Mouse (Mus musculus) brown adipose tissue, adult 24 weeks (tissue): ENCODE results near the gene Pkm. TPM values are rescaled to one million over a fixed set of nuclear protein-coding genes. Genes with fewer than 3 reads are reported as not detected.

Experiments
- H3K27ac ChIP-seq: fragments of 200-500 bp; replicated peaks from 2 replicates; pipeline ENCODE4 v1.5.1; 2012; ENCODE audit warnings: low read depth, mild to moderate bottlenecking, low read length
- H3K4me1 ChIP-seq: fragments of 200-500 bp; 2 replicates; pipeline ENCODE4 v1.6.1; 2012; ENCODE audit warnings: low read length, mixed read lengths; ENCODE audit not compliant: control insufficient read depth, insufficient read depth, insufficient read length
- H3K4me3 ChIP-seq: fragments of 200-500 bp; 2 replicates; pipeline ENCODE4 v1.5.1; 2012; ENCODE audit warnings: low read depth, mild to moderate bottlenecking, low read length, moderate library complexity; ENCODE audit not compliant: insufficient read depth
- polyA plus RNA-seq: library from polyadenylated mRNA; stranded (reverse); fragments of >200 nt; gene quantifications from 2 replicates; pipeline ENCODE4 v1.2.4, GENCODE M21; 2012; ENCODE audit not compliant: missing spikeins, insufficient read depth, insufficient read length

Gene Pkm
- polyA plus RNA-seq, 1 experiment: 1,933 TPM

GRCm38 (mm10) chr9:59659036-59660026, 3.2 kb downstream of the Pkm start:
- H3K4me1 ChIP-seq: peaks cover 18% of the 10 kb centered on the region
- H3K4me3 ChIP-seq: peak overlapping the region; percentile 14; the same call in 1 of the 2 replicates
- peak overlapping the region; percentile 79 for H3K27ac ChIP-seq

GRCm38 (mm10) chr9:59660421-59660820, 4.3 kb downstream of the Pkm start:
- Histone ChIP-seq H3K27ac (peak overlapping the region; percentile 79), H3K4me1 (peaks cover 21% of the 10 kb centered on the region), H3K4me3 (peak overlapping the region; percentile 25)

- Histone ChIP-seq H3K27ac (peak overlapping the region; percentile 79), H3K4me1 (peaks cover 21% of the 10 kb centered on the region), H3K4me3 (peak overlapping the region; percentile 49)
Measured at GRCm38 (mm10) chr9:59661298-59661975, 5.3 kb downstream of the Pkm start.

GRCm38 (mm10) chr9:59663226-59663625, 7.1 kb downstream of the Pkm start:
- Histone ChIP-seq H3K27ac (peak overlapping the region; percentile 93), H3K4me1 (peaks cover 21% of the 10 kb centered on the region), H3K4me3 (0 out of 2 replicates have a peak overlapping the region, but pooled peaks have one; percentile 17)

GRCm38 (mm10) chr9:59663957-59664356, 7.8 kb downstream of the Pkm start:
- Histone ChIP-seq H3K27ac (peak overlapping the region; percentile 93), H3K4me1 (peaks cover 21% of the 10 kb centered on the region), H3K4me3 (no peak overlapping the region)

GRCm38 (mm10) chr9:59664664-59665256, 8.6 kb downstream of the Pkm start:
- peaks cover 19% of the 10 kb centered on the region for H3K4me1 ChIP-seq
- H3K27ac ChIP-seq: peak overlapping the region; percentile 71
- no peak overlapping the region for H3K4me3 ChIP-seq

- no peak overlapping the region for H3K27ac ChIP-seq
- peaks cover 11% of the 10 kb centered on the region for H3K4me1 ChIP-seq
- H3K4me3 ChIP-seq: no peak overlapping the region
Measured at GRCm38 (mm10) chr9:59666016-59666415, 9.8 kb downstream of the Pkm start.

GRCm38 (mm10) chr9:59666813-59667212, 10.6 kb downstream of the Pkm start:
- no peak overlapping the region for H3K27ac ChIP-seq
- peaks cover 5% of the 10 kb centered on the region for H3K4me1 ChIP-seq
- no peak overlapping the region for H3K4me3 ChIP-seq

GRCm38 (mm10) chr9:59667250-59667649, 11.1 kb downstream of the Pkm start:
- H3K4me3 ChIP-seq: no peak overlapping the region
- H3K4me1 ChIP-seq: peaks cover 5% of the 10 kb centered on the region
- no peak overlapping the region for H3K27ac ChIP-seq

- H3K4me3 ChIP-seq: no peak overlapping the region
- peaks cover 5% of the 10 kb centered on the region for H3K4me1 ChIP-seq
- no peak overlapping the region for H3K27ac ChIP-seq
Measured at GRCm38 (mm10) chr9:59667904-59668303, 11.7 kb downstream of the Pkm start.

GRCm38 (mm10) chr9:59668473-59668872, 12.3 kb downstream of the Pkm start:
- Histone ChIP-seq H3K4me1 (peaks cover 5% of the 10 kb centered on the region), H3K4me3 (no peak overlapping the region), H3K27ac (no peak overlapping the region)

GRCm38 (mm10) chr9:59669172-59669571, 13.0 kb downstream of the Pkm start:
- Histone ChIP-seq H3K4me3 (no peak overlapping the region), H3K4me1 (peaks cover 2% of the 10 kb centered on the region), H3K27ac (no peak overlapping the region)

- H3K4me1 ChIP-seq: no peaks in the 10 kb centered on the region
- H3K27ac ChIP-seq: 0 out of 2 replicates have a peak overlapping the region, but pooled peaks have one; percentile 12
- no peak overlapping the region for H3K4me3 ChIP-seq
Measured at GRCm38 (mm10) chr9:59672195-59672894, 16.2 kb downstream of the Pkm start.

- Histone ChIP-seq H3K4me3 (no peak overlapping the region), H3K27ac (no peak overlapping the region), H3K4me1 (no peaks in the 10 kb centered on the region; the same call in 1 of the 2 replicates)
Measured at GRCm38 (mm10) chr9:59673427-59673826, 17.3 kb downstream of the Pkm start.
